Comparison of ENCODE assay signal across 13 mouse cellular contexts in the genomic region with DNA sequence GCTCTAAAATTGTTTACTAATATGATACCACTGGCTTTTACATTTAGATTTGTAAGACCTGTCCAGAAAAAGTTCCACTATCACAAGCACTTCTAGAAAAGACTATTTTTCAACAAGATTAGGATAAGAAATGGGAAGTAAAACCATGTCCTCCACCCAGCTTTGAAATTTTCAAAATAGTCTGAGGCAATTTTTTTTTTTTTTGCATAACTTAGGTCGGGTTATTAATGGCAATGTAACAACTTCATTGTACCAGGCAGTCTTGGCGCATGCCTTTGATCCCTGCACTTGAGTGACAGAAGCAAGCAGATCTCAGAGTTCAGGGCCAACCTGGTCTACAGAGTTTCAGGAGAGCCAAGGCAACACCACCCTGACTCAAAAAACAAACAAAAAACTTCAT. TPM values are rescaled to one million over a fixed set of nuclear protein-coding genes. Genes with fewer than 3 reads are reported as not detected.
A peak's percentile ranks its signal among the peaks of the same experiment; 100 is the strongest.
DNase-seq lines count a peak whose midpoint lies in the region; ATAC-seq and TF ChIP-seq lines count a peak whose summit lies in the region.
"Had no signal": no experiment of that assay in that cellular context is flagged by ENCODE, and none has a peak within 500 bp of the region (broad histone marks: within the 10 kb centered on the region; RNA-seq: fewer than 3 reads in every experiment).

No protein-coding gene starts in this region.

- DNase-seq in adrenal gland, adult 2 months, result peak; percentile 25
- no peak for DNase-seq in adrenal gland, postnatal 25 days
- peak; percentile 4 to 9 for DNase-seq in B cell, adult 2 months
- no peak for DNase-seq in liver, embryonic 13.5 days

- H3K4me2 ChIP-seq in intestine, postnatal 0 days (replicated peaks; ENCODE audit: low read depth), result peak overlapping the region; percentile 89; the same call in 1 of the 2 replicates
- no peak overlapping the region for H3K4me2 ChIP-seq in intestine, embryonic 15.5 days (replicated peaks)
- peak overlapping the region; percentile 91 for H3K4me2 ChIP-seq in liver, embryonic 13.5 days
- no peak overlapping the region for H3K4me2 ChIP-seq in kidney, embryonic 15.5 days

- H3K4me3 ChIP-seq in intestine, postnatal 0 days (ENCODE audit: low read depth, low read length), result no peak overlapping the region
- no peak overlapping the region for H3K4me3 ChIP-seq in intestine, embryonic 15.5 days (replicated peaks)
- peak overlapping the region; percentile 96 for H3K4me3 ChIP-seq in liver, embryonic 13.5 days (replicated peaks)
- H3K4me3 ChIP-seq in kidney, embryonic 15.5 days (replicated peaks), result no peak overlapping the region

- no peak overlapping the region for H3K27ac ChIP-seq in intestine, postnatal 0 days (ENCODE audit: low read depth, low read length)
- H3K27ac ChIP-seq in intestine, embryonic 15.5 days, result no peak overlapping the region
- peak overlapping the region; percentile 66 for H3K27ac ChIP-seq in liver, embryonic 13.5 days
- H3K27ac ChIP-seq in kidney, embryonic 15.5 days, result no peak overlapping the region

- 0 out of 2 replicates have a peak, but pooled peaks cover 6% of the 10 kb centered on the region for H3K4me1 ChIP-seq in intestine, postnatal 0 days (replicated peaks; ENCODE audit: control insufficient read depth, insufficient read depth, low read length)
- H3K4me1 ChIP-seq in intestine, embryonic 15.5 days (replicated peaks), result peaks cover 8% of the 10 kb centered on the region; the same call in 1 of the 2 replicates
- peaks cover 77% of the 10 kb centered on the region for H3K4me1 ChIP-seq in liver, embryonic 13.5 days (replicated peaks)
- H3K4me1 ChIP-seq in kidney, embryonic 15.5 days, result peaks cover 16% of the 10 kb centered on the region

- 58% methylated on average over 2 of the region's 2 CpGs for WGBS in intestine, postnatal 0 days
- 57% methylated on average over 2 of the region's 2 CpGs for WGBS in intestine, embryonic 15.5 days
- 47% methylated on average over 2 of the region's 2 CpGs for WGBS in liver, embryonic 13.5 days (ENCODE audit: insufficient replicate concordance)
- WGBS in kidney, embryonic 15.5 days, result 62% methylated on average over 2 of the region's 2 CpGs

- no peaks in the 10 kb centered on the region for H3K27me3 ChIP-seq in intestine, postnatal 0 days (replicated peaks; ENCODE audit: control insufficient read depth, insufficient read depth, low read length)
- H3K27me3 ChIP-seq in intestine, embryonic 15.5 days (replicated peaks), result no peaks in the 10 kb centered on the region
- H3K27me3 ChIP-seq in liver, embryonic 13.5 days, result no peaks in the 10 kb centered on the region
- H3K27me3 ChIP-seq in kidney, embryonic 15.5 days, result 0 out of 2 replicates have a peak, but pooled peaks cover 3% of the 10 kb centered on the region
- H3K27me3 ChIP-seq: forebrain, embryonic 12.5 days had no signal

- no peaks in the 10 kb centered on the region for H3K36me3 ChIP-seq in intestine, postnatal 0 days (ENCODE audit: control insufficient read depth, insufficient read depth)
- H3K36me3 ChIP-seq in intestine, embryonic 15.5 days, result no peaks in the 10 kb centered on the region
- peaks cover 23% of the 10 kb centered on the region for H3K36me3 ChIP-seq in liver, embryonic 13.5 days
- no peaks in the 10 kb centered on the region for H3K36me3 ChIP-seq in kidney, embryonic 15.5 days
- H3K36me3 ChIP-seq: forebrain, embryonic 12.5 days had no signal

- no peaks in the 10 kb centered on the region for H3K9me3 ChIP-seq in intestine, postnatal 0 days (ENCODE audit: control insufficient read depth)
- H3K9me3 ChIP-seq in intestine, embryonic 15.5 days, result no peaks in the 10 kb centered on the region
- no peaks in the 10 kb centered on the region for H3K9me3 ChIP-seq in liver, embryonic 13.5 days (replicated peaks)
- H3K9me3 ChIP-seq in kidney, embryonic 15.5 days (replicated peaks), result no peaks in the 10 kb centered on the region
- H3K9me3 ChIP-seq: forebrain, embryonic 12.5 days had no signal

- no peak for TF ChIP-seq CTCF in intestine, postnatal 0 days (IDR thresholded peaks at IDR 0.05; ENCODE audit: low read depth)

- ATAC-seq in intestine, postnatal 0 days, result no peak
- no peak for ATAC-seq in intestine, embryonic 15.5 days
- ATAC-seq in liver, embryonic 13.5 days (ENCODE audit: low read depth), result no peak
- no peak for ATAC-seq in kidney, embryonic 15.5 days (replicated peaks; ENCODE audit: low FRiP score)
- no peak for ATAC-seq in megakaryocyte-erythroid progenitor cell, adult 5-6 weeks (replicated peaks; ENCODE audit: low FRiP score, low TSS enrichment, poor library complexity, severe bottlenecking)

- no peak overlapping the region for H3K9ac ChIP-seq in intestine, postnatal 0 days (ENCODE audit: low read depth, low read length)
- H3K9ac ChIP-seq in intestine, embryonic 15.5 days, result no peak overlapping the region
- peak overlapping the region; percentile 54 for H3K9ac ChIP-seq in liver, embryonic 13.5 days
- no peak overlapping the region for H3K9ac ChIP-seq in kidney, embryonic 15.5 days

RNA-seq across cellular contexts. Expression of a gene that starts 5.2 kb away (rescaled TPM):
- total RNA-seq in adrenal gland, adult 2 months (2021), result 10 to 100 TPM; 55.3 to 61.6 TPM
- 14.2 and 15.7 TPM in 2 replicates for polyA plus RNA-seq in adrenal gland, adult 2 months (2012; rRNA removed)
- 63.0 TPM in 2 replicates for total RNA-seq in adrenal gland, postnatal 25 days (2021)
- polyA plus RNA-seq in intestine, postnatal 0 days (2015; fragmentation: Nextera tagmentation; extraction: Ambion mirVana), result 39.7 and 41.6 TPM in 2 replicates
- polyA plus RNA-seq in intestine, embryonic 15.5 days (2015; fragmentation: Nextera tagmentation; extraction: Ambion mirVana), result 60.1 and 66.3 TPM in 2 replicates
- polyA plus RNA-seq in liver, embryonic 13.5 days (2015; fragmentation: Nextera tagmentation; extraction: Ambion mirVana), result 51.3 and 55.5 TPM in 2 replicates
- 76.3 and 78.1 TPM in 2 replicates for polyA plus RNA-seq in kidney, embryonic 15.5 days (2015; fragmentation: Nextera tagmentation; extraction: Ambion mirVana)
- 24.7 and 26.1 TPM in 2 replicates for total RNA-seq in megakaryocyte-erythroid progenitor cell, adult 5-6 weeks (2014; fragmentation: Nextera tagmentation)
- total RNA-seq in megakaryocyte-erythroid progenitor cell, adult 5-6 weeks (2017), result 14.4 and 20.7 TPM in 2 replicates

RNA-seq across cellular contexts. Expression of a gene that starts 30.6 kb away (rescaled TPM):
- total RNA-seq in adrenal gland, adult 2 months (2021), result 10 to 100 TPM; 45.6 to 62.3 TPM
- polyA plus RNA-seq in adrenal gland, adult 2 months (2012; rRNA removed), result 9.9 and 18.3 TPM in 2 replicates
- total RNA-seq in adrenal gland, postnatal 25 days (2021), result 71.3 and 77.7 TPM in 2 replicates
- polyA plus RNA-seq in intestine, postnatal 0 days (2015; fragmentation: Nextera tagmentation; extraction: Ambion mirVana), result 26.7 and 29.1 TPM in 2 replicates
- 75.2 and 78.0 TPM in 2 replicates for polyA plus RNA-seq in intestine, embryonic 15.5 days (2015; fragmentation: Nextera tagmentation; extraction: Ambion mirVana)
- 48.8 and 51.9 TPM in 2 replicates for polyA plus RNA-seq in liver, embryonic 13.5 days (2015; fragmentation: Nextera tagmentation; extraction: Ambion mirVana)
- 84.9 and 85.4 TPM in 2 replicates for polyA plus RNA-seq in kidney, embryonic 15.5 days (2015; fragmentation: Nextera tagmentation; extraction: Ambion mirVana)
- total RNA-seq in megakaryocyte-erythroid progenitor cell, adult 5-6 weeks (2014; fragmentation: Nextera tagmentation), result 494 and 673 TPM in 2 replicates
- total RNA-seq in megakaryocyte-erythroid progenitor cell, adult 5-6 weeks (2017), result 307 and 371 TPM in 2 replicates

RNA-seq across cellular contexts. Expression of a gene that starts 39.8 kb away (rescaled TPM):
- total RNA-seq in adrenal gland, adult 2 months (2021), result not detected
- polyA plus RNA-seq in adrenal gland, adult 2 months (2012; rRNA removed), result not detected in 2 replicates
- total RNA-seq in adrenal gland, postnatal 25 days (2021), result not detected in 2 replicates
- polyA plus RNA-seq in intestine, postnatal 0 days (2015; fragmentation: Nextera tagmentation; extraction: Ambion mirVana), result 0.09 TPM in 1 of 2 replicates, not detected in the other
- 0.10 TPM in 1 of 2 replicates, not detected in the other for polyA plus RNA-seq in intestine, embryonic 15.5 days (2015; fragmentation: Nextera tagmentation; extraction: Ambion mirVana)
- polyA plus RNA-seq in liver, embryonic 13.5 days (2015; fragmentation: Nextera tagmentation; extraction: Ambion mirVana), result 0.09 and 0.10 TPM in 2 replicates
- polyA plus RNA-seq in kidney, embryonic 15.5 days (2015; fragmentation: Nextera tagmentation; extraction: Ambion mirVana), result 0.30 and 0.35 TPM in 2 replicates
- not detected in 2 replicates for total RNA-seq in megakaryocyte-erythroid progenitor cell, adult 5-6 weeks (2014; fragmentation: Nextera tagmentation)
- not detected in 2 replicates for total RNA-seq in megakaryocyte-erythroid progenitor cell, adult 5-6 weeks (2017)
- total RNA-seq: layer of hippocampus, postnatal 10 days had no signal
- polyA plus RNA-seq: brain, embryonic 14.5 days; inflammation-experienced regulatory T-cells, adult 6 months; lung, adult 2 months had no signal

Comparison
In these comparisons a context has a peak if more than half of its experiments do, and no peak if none do; other contexts are left out.
1. DNase-seq: peak in adrenal gland, adult 2 months (single experiment) and B cell, adult 2 months (2 of 2); none in adrenal gland, postnatal 25 days (single experiment) and liver, embryonic 13.5 days (single experiment).
2. H3K4me2 ChIP-seq: peak in intestine, postnatal 0 days (single experiment) and liver, embryonic 13.5 days (single experiment); none in intestine, embryonic 15.5 days (single experiment) and kidney, embryonic 15.5 days (single experiment).